Comparison of ENCODE assay signal across 9 mouse cellular contexts in the genomic region with DNA sequence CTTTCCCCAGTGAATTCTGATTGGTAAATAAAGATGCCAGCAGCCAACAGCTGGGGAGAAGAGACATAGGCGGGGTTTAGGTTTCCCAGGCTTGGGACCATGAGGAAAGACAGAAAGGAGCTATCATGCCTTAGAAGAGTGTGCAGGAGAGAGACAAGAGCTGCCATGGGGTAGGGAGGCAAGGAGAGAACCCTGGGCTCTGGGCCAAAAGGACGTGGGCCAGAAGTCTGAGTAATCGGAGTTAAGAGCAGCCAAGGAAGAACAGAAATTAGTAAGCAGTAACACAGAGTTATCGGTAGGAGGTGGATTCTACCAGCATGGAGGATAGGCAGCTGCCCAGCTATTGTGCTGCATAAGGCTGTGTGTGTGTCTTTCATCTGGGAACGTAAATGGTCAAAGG.
DNase-seq lines count a peak whose midpoint lies in the region; ATAC-seq and TF ChIP-seq lines count a peak whose summit lies in the region.
"Had no signal": no experiment of that assay in that cellular context is flagged by ENCODE, and none has a peak within 500 bp of the region (broad histone marks: within the 10 kb centered on the region; RNA-seq: fewer than 3 reads in every experiment).

No protein-coding gene starts in this region.

- no peaks in the 10 kb centered on the region for H3K9me3 ChIP-seq in midbrain, embryonic 11.5 days (ENCODE audit: control insufficient read depth, low read length)
- H3K9me3 ChIP-seq in midbrain, embryonic 13.5 days, result no peaks in the 10 kb centered on the region

- DNase-seq in midbrain, embryonic 11.5 days (ENCODE audit: low spot score, missing footprints), result peak; percentile 70
- DNase-seq in cerebellum, postnatal 10 days, result peak; percentile 86 to 87
- DNase-seq in left cerebral cortex, adult 18-20 months (ENCODE audit: low spot score in 2 of 2), result peak; percentile 82 to 83
- DNase-seq in right cerebral cortex, adult 18-20 months, result peak; percentile 85
- no peak for DNase-seq in thymus, adult 2 months
- DNase-seq in urinary bladder, postnatal 25 days (ENCODE audit: low spot score), result no peak
- no peak for DNase-seq in kidney, adult 11 months

- H3K4me1 ChIP-seq in midbrain, embryonic 11.5 days (ENCODE audit: control insufficient read depth, insufficient read depth, low read length), result no peaks in the 10 kb centered on the region
- H3K4me1 ChIP-seq in midbrain, embryonic 13.5 days (replicated peaks), result peaks cover 8% of the 10 kb centered on the region
- no peaks in the 10 kb centered on the region for H3K4me1 ChIP-seq in thymus, adult 2 months (replicated peaks; ENCODE audit: control insufficient read depth, insufficient read depth, low read length)

- H3K27me3 ChIP-seq in midbrain, embryonic 11.5 days (ENCODE audit: control insufficient read depth, insufficient read depth, low read length), result no peaks in the 10 kb centered on the region
- no peaks in the 10 kb centered on the region for H3K27me3 ChIP-seq in midbrain, embryonic 13.5 days
- no peaks in the 10 kb centered on the region for H3K27me3 ChIP-seq in thymus, adult 2 months (ENCODE audit: control insufficient read depth, insufficient read depth, low read length)

- no peak for TF ChIP-seq CTCF in thymus, adult 2 months (IDR thresholded peaks at IDR 0.05; ENCODE audit: borderline replicate concordance, control insufficient read depth, extremely low read depth, insufficient read depth, low read length, poor library complexity)

- no peak for ATAC-seq in midbrain, embryonic 11.5 days (ENCODE audit: low FRiP score)
- ATAC-seq in midbrain, embryonic 13.5 days, result no peak

- TF ChIP-seq POLR2A in thymus, adult 2 months (IDR thresholded peaks at IDR 0.05; ENCODE audit: control insufficient read depth, extremely low read depth, insufficient read depth, low read length, poor library complexity), result no peak

- H3K9ac ChIP-seq in midbrain, embryonic 11.5 days (ENCODE audit: low read length), result no peak overlapping the region
- no peak overlapping the region for H3K9ac ChIP-seq in midbrain, embryonic 13.5 days (replicated peaks)

- WGBS in midbrain, embryonic 11.5 days, result 89% methylated on average over 5 of the region's 5 CpGs
- WGBS in midbrain, embryonic 13.5 days, result 76% methylated on average over 5 of the region's 5 CpGs
- 79% methylated on average over 5 of the region's 5 CpGs for WGBS in thymus, adult 2 months

- no peak overlapping the region for H3K4me2 ChIP-seq in midbrain, embryonic 11.5 days
- no peak overlapping the region for H3K4me2 ChIP-seq in midbrain, embryonic 13.5 days (replicated peaks)

- no peak overlapping the region for H3K4me3 ChIP-seq in midbrain, embryonic 11.5 days (ENCODE audit: low read depth, low read length)
- no peak overlapping the region for H3K4me3 ChIP-seq in midbrain, embryonic 13.5 days (replicated peaks)
- H3K4me3 ChIP-seq in thymus, adult 2 months (ENCODE audit: control insufficient read depth, insufficient read depth, low read length), result no peak overlapping the region
- H3K4me3 ChIP-seq: erythroblast, embryonic 14.5 days had no signal

- no peak overlapping the region for H3K27ac ChIP-seq in midbrain, embryonic 11.5 days (ENCODE audit: low read depth, low read length)
- no peak overlapping the region for H3K27ac ChIP-seq in midbrain, embryonic 13.5 days
- no peak overlapping the region for H3K27ac ChIP-seq in thymus, adult 2 months (ENCODE audit: control insufficient read depth, insufficient read depth, low read length)

- no peaks in the 10 kb centered on the region for H3K36me3 ChIP-seq in midbrain, embryonic 11.5 days (ENCODE audit: control insufficient read depth, insufficient read depth, low read length)
- H3K36me3 ChIP-seq in midbrain, embryonic 13.5 days, result no peaks in the 10 kb centered on the region
- no peaks in the 10 kb centered on the region for H3K36me3 ChIP-seq in thymus, adult 2 months (ENCODE audit: control insufficient read depth, insufficient read depth, low read length)

Comparison
In these comparisons a context has a peak if more than half of its experiments do, and no peak if none do; other contexts are left out.
1. DNase-seq: peak in midbrain, embryonic 11.5 days (single experiment), cerebellum, postnatal 10 days (2 of 2), left cerebral cortex, adult 18-20 months (2 of 2) and right cerebral cortex, adult 18-20 months (single experiment); none in thymus, adult 2 months (single experiment), urinary bladder, postnatal 25 days (single experiment) and kidney, adult 11 months (single experiment).